8 mouse cellular contexts compared by ENCODE assay signal in the genomic region with DNA sequence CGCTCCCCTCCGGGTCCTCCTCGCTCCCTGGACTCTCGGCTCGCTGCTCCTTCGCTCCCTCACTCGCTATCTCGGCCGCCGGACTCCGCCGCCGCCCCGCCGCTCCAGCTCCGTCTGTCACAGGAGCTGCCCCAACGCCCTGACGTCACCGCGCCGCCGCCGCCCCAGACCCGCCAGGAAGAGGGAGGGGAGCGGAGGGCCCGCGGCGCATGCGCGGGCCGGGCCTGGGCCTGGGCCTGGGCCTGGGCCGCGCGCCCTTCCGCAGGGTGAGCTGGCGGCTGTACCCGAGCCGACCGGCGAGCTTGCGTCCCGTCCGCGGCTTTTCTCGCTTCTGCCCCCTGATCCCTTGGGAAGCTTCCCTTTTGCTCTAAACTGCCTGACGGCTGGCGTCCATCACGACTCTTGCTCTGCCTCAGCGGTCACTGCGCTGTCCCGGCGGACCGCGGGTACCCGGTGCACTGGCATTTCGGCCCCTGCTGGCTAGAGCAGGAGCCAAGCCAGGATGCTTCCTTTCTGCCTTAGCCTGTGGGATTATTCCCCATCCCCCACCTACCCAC. TPM values are rescaled to one million over a fixed set of nuclear protein-coding genes. Genes with fewer than 3 reads are reported as not detected.
DNase-seq lines count a peak whose midpoint lies in the region; ATAC-seq lines count a peak whose summit lies in the region.

A gene (minus strand): TSS at position 436 of the 557 bp plus-strand sequence.

- peaks cover 5% of the 10 kb centered on the region for H3K36me3 ChIP-seq in megakaryocyte, embryonic 14.5 days (replicated peaks; ENCODE audit: low read length)

- peaks cover 33% of the 10 kb centered on the region for H3K4me1 ChIP-seq in megakaryocyte, embryonic 14.5 days

- H3K9me3 ChIP-seq in megakaryocyte, embryonic 14.5 days = no peaks in the 10 kb centered on the region

- peak; percentile 77 for ATAC-seq in common myeloid progenitor, adult 5-6 weeks (replicated peaks; ENCODE audit: low read depth, poor library complexity, severe bottlenecking)

- peak within 1 kb of the TSS; percentile 99 for H3K4me3 ChIP-seq in megakaryocyte, embryonic 14.5 days (replicated peaks)

- no peaks in the 10 kb centered on the region for H3K27me3 ChIP-seq in megakaryocyte, embryonic 14.5 days (replicated peaks)

- DNase-seq in ZHBTc4 (ENCODE audit: low read depth, low spot score) = peak; percentile 96
- peak; percentile 87 to 94 for DNase-seq in gastrocnemius, adult 8-10 months (ENCODE audit: low spot score in 2 of 2)
- DNase-seq in hindlimb bud, embryonic 11.5 days (ENCODE audit: extremely low spot score, low read depth, low spot score) = peak; percentile 49
- peak; percentile 87 to 93 for DNase-seq in left cerebral cortex, adult 8-10 months (ENCODE audit: low spot score in 2 of 2)
- peak; percentile 97 to 98 for DNase-seq in right cerebral cortex, postnatal 10 days (ENCODE audit: low spot score in 2 of 2)
- peak; percentile 93 for DNase-seq in urinary bladder, postnatal 25 days (ENCODE audit: low spot score)

RNA-seq across cellular contexts. Expression of the gene that starts here (rescaled TPM):
- total RNA-seq in common myeloid progenitor, adult 5-6 weeks (2017) = 64.4 and 76.8 TPM in 2 replicates
- 100 to 1,000 TPM; 107 to 135 (median 112) TPM for total RNA-seq in gastrocnemius, adult 8-10 months (2022)
- 100 to 1,000 TPM; 355 to 437 (median 395) TPM for total RNA-seq in left cerebral cortex, adult 8-10 months (2022)
- polyA plus RNA-seq in megakaryocyte, embryonic 14.5 days (2012; ENCODE audit: insufficient read depth, low replicate concordance) = 10.5 and 11.5 TPM in 2 replicates

Comparison
In these comparisons a context has a peak if more than half of its experiments do, and no peak if none do; other contexts are left out.
1. Peak in every context shown above with its lines: DNase-seq, ATAC-seq and H3K4me3 ChIP-seq.